ENCODE assay signal across 8 mouse cellular contexts in the genomic region with DNA sequence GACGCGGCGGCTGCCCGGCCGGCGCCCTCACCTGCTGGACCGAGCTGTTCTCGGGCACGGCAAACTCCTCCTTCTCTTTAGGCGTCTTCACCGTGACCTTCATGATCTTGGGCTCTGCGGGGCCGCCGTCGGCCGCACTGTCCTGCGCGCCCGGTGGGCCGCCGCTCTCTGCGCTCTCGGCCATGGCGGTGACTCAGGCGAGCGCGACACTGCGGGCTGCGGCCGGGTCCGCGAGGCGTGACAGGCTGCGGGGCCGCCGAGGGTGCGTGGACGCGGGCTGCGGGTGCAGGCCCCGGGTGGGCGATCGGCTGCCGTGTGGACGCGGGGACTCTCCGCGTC. TPM values are rescaled to one million over a fixed set of nuclear protein-coding genes. Genes with fewer than 3 reads are reported as not detected.
DNase-seq lines count a peak whose midpoint lies in the region; ATAC-seq and TF ChIP-seq lines count a peak whose summit lies in the region.

No protein-coding gene starts in this region.

- H3K4me2 ChIP-seq in kidney, postnatal 0 days (ENCODE audit: low read length) = peak overlapping the region; percentile 88
- peak overlapping the region; percentile 85 for H3K4me2 ChIP-seq in hindbrain, embryonic 15.5 days
- H3K4me2 ChIP-seq in midbrain, postnatal 0 days (ENCODE audit: low read depth, low read length, poor library complexity, severe bottlenecking) = peak overlapping the region; percentile 70

- WGBS in kidney, postnatal 0 days = 5% methylated on average over 43 of the region's 48 CpGs
- 0% methylated on average over 35 of the region's 48 CpGs for whole genome bisulfite sequencing in hindbrain, embryonic 15.5 days
- under 1% methylated on average over 31 of the region's 48 CpGs for WGBS in midbrain, postnatal 0 days

- peaks cover 21% of the 10 kb centered on the region for H3K4me1 ChIP-seq in kidney, postnatal 0 days (replicated peaks; ENCODE audit: insufficient read depth, low read length)
- H3K4me1 ChIP-seq in cortical plate, adult 2 months (ENCODE audit: control insufficient read depth, insufficient read depth, low read length) = peaks cover 11% of the 10 kb centered on the region; the same call in 1 of the 2 replicates
- H3K4me1 ChIP-seq in hindbrain, embryonic 15.5 days (replicated peaks) = peaks cover 33% of the 10 kb centered on the region
- peaks cover 10% of the 10 kb centered on the region; the same call in 1 of the 2 replicates for H3K4me1 ChIP-seq in midbrain, postnatal 0 days (ENCODE audit: insufficient read depth, low read length)

- peak overlapping the region; percentile 97 for H3K9ac ChIP-seq in kidney, postnatal 0 days (ENCODE audit: low read depth, low read length)
- peak overlapping the region; percentile 89 for H3K9ac ChIP-seq in hindbrain, embryonic 15.5 days
- peak overlapping the region; percentile 84 for H3K9ac ChIP-seq in midbrain, postnatal 0 days (replicated peaks; ENCODE audit: low read length, poor library complexity, severe bottlenecking)

- H3K4me3 ChIP-seq in kidney, postnatal 0 days (replicated peaks; ENCODE audit: low read depth, low read length) = peak overlapping the region; percentile 100
- peak overlapping the region; percentile 55 for H3K4me3 ChIP-seq in cortical plate, adult 2 months (ENCODE audit: insufficient read depth, low read length)
- H3K4me3 ChIP-seq in hindbrain, embryonic 15.5 days = peak overlapping the region; percentile 77
- peak overlapping the region; percentile 99 for H3K4me3 ChIP-seq in midbrain, postnatal 0 days (ENCODE audit: low read depth, low read length)

- no peak for DNase-seq in kidney, postnatal 0 days (ENCODE audit: low spot score)
- no peak for DNase-seq in kidney, adult 9 months
- DNase-seq in midbrain, postnatal 0 days (ENCODE audit: low spot score) = no peak
- no peak for DNase-seq in ovary, postnatal 36 days (ENCODE audit: low spot score)
- no peak for DNase-seq in gastrocnemius, adult 18-20 months (ENCODE audit: low spot score)
- no peak for DNase-seq in lung, postnatal 36 days

- peak overlapping the region; percentile 90 for H3K27ac ChIP-seq in kidney, postnatal 0 days
- peak overlapping the region; percentile 92 for H3K27ac ChIP-seq in cortical plate, adult 2 months (ENCODE audit: insufficient read depth, low read length)
- peak overlapping the region; percentile 95 for H3K27ac ChIP-seq in hindbrain, embryonic 15.5 days (replicated peaks)
- peak overlapping the region; percentile 93 for H3K27ac ChIP-seq in midbrain, postnatal 0 days (ENCODE audit: low read depth, low read length)

- no peaks in the 10 kb centered on the region for H3K27me3 ChIP-seq in kidney, postnatal 0 days (ENCODE audit: insufficient read depth, low read length)
- no peaks in the 10 kb centered on the region for H3K27me3 ChIP-seq in hindbrain, embryonic 15.5 days
- no peaks in the 10 kb centered on the region for H3K27me3 ChIP-seq in midbrain, postnatal 0 days (ENCODE audit: insufficient read depth, low read length)

- no peak for TF ChIP-seq POLR2A in cortical plate, adult 2 months (IDR thresholded peaks at IDR 0.05; ENCODE audit: extremely low read depth, insufficient read depth, low read length)

- no peak for TF ChIP-seq CTCF in kidney, postnatal 0 days (IDR thresholded peaks at IDR 0.05; ENCODE audit: low read depth)
- no peak for TF ChIP-seq CTCF in cortical plate, adult 2 months (IDR thresholded peaks at IDR 0.05; ENCODE audit: extremely low read depth, insufficient read depth, low read length)
- no peak for TF ChIP-seq CTCF in midbrain, postnatal 0 days (IDR thresholded peaks at IDR 0.05)

- H3K9me3 ChIP-seq in kidney, postnatal 0 days (replicated peaks; ENCODE audit: low read length) = no peaks in the 10 kb centered on the region
- no peaks in the 10 kb centered on the region for H3K9me3 ChIP-seq in hindbrain, embryonic 15.5 days
- H3K9me3 ChIP-seq in midbrain, postnatal 0 days (ENCODE audit: low read length) = no peaks in the 10 kb centered on the region

- ATAC-seq in kidney, postnatal 0 days (replicated peaks; ENCODE audit: low FRiP score, low read depth) = peak; percentile 79; the same call in 1 of the 2 replicates
- no peak; the same call in 1 of the 2 replicates for ATAC-seq in hindbrain, embryonic 15.5 days (ENCODE audit: low FRiP score, low read depth)
- ATAC-seq in midbrain, postnatal 0 days (ENCODE audit: low FRiP score) = peak; percentile 72; the same call in 1 of the 2 replicates

- no peaks in the 10 kb centered on the region for H3K36me3 ChIP-seq in kidney, postnatal 0 days (ENCODE audit: insufficient read depth, low read length)
- H3K36me3 ChIP-seq in hindbrain, embryonic 15.5 days = no peaks in the 10 kb centered on the region
- H3K36me3 ChIP-seq in midbrain, postnatal 0 days (ENCODE audit: insufficient read depth, low read length) = no peaks in the 10 kb centered on the region

RNA-seq across cellular contexts. Expression of gene Ubqln1, which starts 0.2 kb away (rescaled TPM):
- 80.6 and 82.1 TPM in 2 replicates for polyA plus RNA-seq in kidney, postnatal 0 days (2015; fragmentation: Nextera tagmentation; extraction: Ambion mirVana)
- 112 and 119 TPM in 2 replicates for polyA plus RNA-seq in cortical plate, adult 2 months (2012; rRNA removed)
- polyA plus RNA-seq in hindbrain, embryonic 15.5 days (2015; fragmentation: Nextera tagmentation; extraction: Ambion mirVana) = 146 and 158 TPM in 2 replicates
- total RNA-seq in midbrain, postnatal 0 days (2014; rRNA removed) = 206 and 222 TPM in 2 replicates
- 102 and 109 TPM in 2 replicates for polyA plus RNA-seq in midbrain, postnatal 0 days (2015; fragmentation: Nextera tagmentation; extraction: Ambion mirVana)
- 10 to 100 TPM; 47.6 to 52.7 TPM for total RNA-seq in gastrocnemius, adult 18-20 months (2021)

RNA-seq across cellular contexts. Expression of gene Idnk, which starts 57.8 kb away (rescaled TPM):
- polyA plus RNA-seq in kidney, postnatal 0 days (2015; fragmentation: Nextera tagmentation; extraction: Ambion mirVana) = 48.5 and 48.7 TPM in 2 replicates
- 24.1 and 24.2 TPM in 2 replicates for polyA plus RNA-seq in cortical plate, adult 2 months (2012; rRNA removed)
- polyA plus RNA-seq in hindbrain, embryonic 15.5 days (2015; fragmentation: Nextera tagmentation; extraction: Ambion mirVana) = 54.2 and 55.9 TPM in 2 replicates
- 18.4 and 23.3 TPM in 2 replicates for total RNA-seq in midbrain, postnatal 0 days (2014; rRNA removed)
- polyA plus RNA-seq in midbrain, postnatal 0 days (2015; fragmentation: Nextera tagmentation; extraction: Ambion mirVana) = 54.3 and 54.6 TPM in 2 replicates
- total RNA-seq in gastrocnemius, adult 18-20 months (2021) = 1 to 10 TPM; 5.9 to 7.9 TPM
